Mouse (Mus musculus): ENCODE results near the gene Dnah17. TPM values are rescaled to one million over a fixed set of nuclear protein-coding genes. Genes with fewer than 3 reads are reported as not detected.

Gene Dnah17
- polyA plus RNA-seq, 1 experiment from 2014 or later: 0.17 TPM

GRCm38 (mm10) chr11:118018328-118018727, 112.1 kb downstream of the Dnah17 start:
- Histone ChIP-seq H3K9ac (ENCODE audit: low read length) (no peak overlapping the region), H3K27me3 (ENCODE audit: control insufficient read depth, insufficient read depth, low read length) (no peaks in the 10 kb centered on the region), H3K4me3 (ENCODE audit: low read depth, low read length) (no peak overlapping the region), H3K9me3 (ENCODE audit: control insufficient read depth, low read length) (no peaks in the 10 kb centered on the region), H3K4me2 (ENCODE audit: low read depth, low read length, severe bottlenecking) (no peak overlapping the region), H3K4me1 (replicated peaks; ENCODE audit: control insufficient read depth, insufficient read depth, low read length) (no peaks in the 10 kb centered on the region), H3K36me3 (ENCODE audit: control insufficient read depth, insufficient read depth, low read length) (peaks cover 6% of the 10 kb centered on the region; the same call in 1 of the 2 replicates), H3K27ac (ENCODE audit: low read depth, low read length) (no peak overlapping the region)
- DNase-seq (ENCODE audit: low spot score) (no peak), ATAC-seq (replicated peaks; ENCODE audit: low FRiP score) (no peak)
- 95% methylated on average over 4 of the region's 4 CpGs for WGBS

- peaks cover 6% of the 10 kb centered on the region; the same call in 1 of the 2 replicates for H3K36me3 ChIP-seq (ENCODE audit: control insufficient read depth, insufficient read depth, low read length)
- H3K27me3 ChIP-seq (ENCODE audit: control insufficient read depth, insufficient read depth, low read length): no peaks in the 10 kb centered on the region
- H3K9me3 ChIP-seq (ENCODE audit: control insufficient read depth, low read length): no peaks in the 10 kb centered on the region
- ATAC-seq (replicated peaks; ENCODE audit: low FRiP score): no peak
- no peak overlapping the region for H3K9ac ChIP-seq (ENCODE audit: low read length)
- no peaks in the 10 kb centered on the region for H3K4me1 ChIP-seq (replicated peaks; ENCODE audit: control insufficient read depth, insufficient read depth, low read length)
- no peak overlapping the region for H3K4me3 ChIP-seq (ENCODE audit: low read depth, low read length)
- H3K4me2 ChIP-seq (ENCODE audit: low read depth, low read length, severe bottlenecking): no peak overlapping the region
- H3K27ac ChIP-seq (ENCODE audit: low read depth, low read length): no peak overlapping the region
- DNase-seq (ENCODE audit: low spot score): no peak
- WGBS: 87% methylated on average over 8 of the region's 8 CpGs
Observed at GRCm38 (mm10) chr11:118015381-118016145, 114.9 kb downstream of the Dnah17 start.

GRCm38 (mm10) chr11:118014391-118014995, 115.9 kb downstream of the Dnah17 start:
- DNase-seq (ENCODE audit: low spot score): no peak
- H3K9me3 ChIP-seq (ENCODE audit: control insufficient read depth, low read length): no peaks in the 10 kb centered on the region
- peaks cover 3% of the 10 kb centered on the region; the same call in 1 of the 2 replicates for H3K4me1 ChIP-seq (replicated peaks; ENCODE audit: control insufficient read depth, insufficient read depth, low read length)
- H3K36me3 ChIP-seq (ENCODE audit: control insufficient read depth, insufficient read depth, low read length): peaks cover 6% of the 10 kb centered on the region; the same call in 1 of the 2 replicates
- no peak for ATAC-seq (replicated peaks; ENCODE audit: low FRiP score)
- no peak overlapping the region for H3K4me2 ChIP-seq (ENCODE audit: low read depth, low read length, severe bottlenecking)
- H3K27me3 ChIP-seq (ENCODE audit: control insufficient read depth, insufficient read depth, low read length): no peaks in the 10 kb centered on the region
- H3K4me3 ChIP-seq (ENCODE audit: low read depth, low read length): no peak overlapping the region
- H3K9ac ChIP-seq (ENCODE audit: low read length): no peak overlapping the region
- 91% methylated on average over 12 of the region's 12 CpGs for WGBS
- no peak overlapping the region for H3K27ac ChIP-seq (ENCODE audit: low read depth, low read length)

- H3K4me2 ChIP-seq (ENCODE audit: low read depth, low read length, severe bottlenecking): no peak overlapping the region
- no peaks in the 10 kb centered on the region for H3K27me3 ChIP-seq (ENCODE audit: control insufficient read depth, insufficient read depth, low read length)
- no peak overlapping the region for H3K4me3 ChIP-seq (ENCODE audit: low read depth, low read length)
- no peaks in the 10 kb centered on the region for H3K9me3 ChIP-seq (ENCODE audit: control insufficient read depth, low read length)
- DNase-seq (ENCODE audit: low spot score): no peak
- H3K27ac ChIP-seq (ENCODE audit: low read depth, low read length): no peak overlapping the region
- no peak for ATAC-seq (replicated peaks; ENCODE audit: low FRiP score)
- WGBS: 78% methylated on average over 2 of the region's 2 CpGs
- H3K9ac ChIP-seq (ENCODE audit: low read length): no peak overlapping the region
- peaks cover 6% of the 10 kb centered on the region; the same call in 1 of the 2 replicates for H3K36me3 ChIP-seq (ENCODE audit: control insufficient read depth, insufficient read depth, low read length)
- peaks cover 4% of the 10 kb centered on the region; the same call in 1 of the 2 replicates for H3K4me1 ChIP-seq (replicated peaks; ENCODE audit: control insufficient read depth, insufficient read depth, low read length)
Observed at GRCm38 (mm10) chr11:118013339-118013738, 117.1 kb downstream of the Dnah17 start.

GRCm38 (mm10) chr11:118012595-118012994, 117.8 kb downstream of the Dnah17 start:
- H3K9ac ChIP-seq (ENCODE audit: low read length): no peak overlapping the region
- no peaks in the 10 kb centered on the region for H3K9me3 ChIP-seq (ENCODE audit: control insufficient read depth, low read length)
- H3K4me1 ChIP-seq (replicated peaks; ENCODE audit: control insufficient read depth, insufficient read depth, low read length): peaks cover 4% of the 10 kb centered on the region; the same call in 1 of the 2 replicates
- H3K4me2 ChIP-seq (ENCODE audit: low read depth, low read length, severe bottlenecking): no peak overlapping the region
- no peak overlapping the region for H3K4me3 ChIP-seq (ENCODE audit: low read depth, low read length)
- H3K27ac ChIP-seq (ENCODE audit: low read depth, low read length): no peak overlapping the region
- peaks cover 3% of the 10 kb centered on the region; the same call in 1 of the 2 replicates for H3K36me3 ChIP-seq (ENCODE audit: control insufficient read depth, insufficient read depth, low read length)
- 88% methylated on average over 1 of the region's 1 CpGs for WGBS
- DNase-seq (ENCODE audit: low spot score) (no peak), ATAC-seq (replicated peaks; ENCODE audit: low FRiP score) (no peak)
- no peaks in the 10 kb centered on the region for H3K27me3 ChIP-seq (ENCODE audit: control insufficient read depth, insufficient read depth, low read length)

- no peaks in the 10 kb centered on the region for H3K27me3 ChIP-seq (ENCODE audit: control insufficient read depth, insufficient read depth, low read length)
- no peaks in the 10 kb centered on the region for H3K9me3 ChIP-seq (ENCODE audit: control insufficient read depth, low read length)
- 57% methylated on average over 4 of the region's 4 CpGs for WGBS
- no peak overlapping the region for H3K9ac ChIP-seq (ENCODE audit: low read length)
- H3K36me3 ChIP-seq (ENCODE audit: control insufficient read depth, insufficient read depth, low read length): peaks cover 3% of the 10 kb centered on the region; the same call in 1 of the 2 replicates
- H3K4me3 ChIP-seq (ENCODE audit: low read depth, low read length): no peak overlapping the region
- ATAC-seq (replicated peaks; ENCODE audit: low FRiP score): no peak
- no peak overlapping the region for H3K4me2 ChIP-seq (ENCODE audit: low read depth, low read length, severe bottlenecking)
- DNase-seq (ENCODE audit: low spot score): no peak
- H3K27ac ChIP-seq (ENCODE audit: low read depth, low read length): no peak overlapping the region
- peaks cover 4% of the 10 kb centered on the region; the same call in 1 of the 2 replicates for H3K4me1 ChIP-seq (replicated peaks; ENCODE audit: control insufficient read depth, insufficient read depth, low read length)
Observed at GRCm38 (mm10) chr11:118009865-118010571, 120.4 kb downstream of the Dnah17 start.

- no peak overlapping the region for H3K9ac ChIP-seq (ENCODE audit: low read length)
- ATAC-seq (replicated peaks; ENCODE audit: low FRiP score) (no peak), DNase-seq (ENCODE audit: low spot score) (no peak)
- no peaks in the 10 kb centered on the region for H3K27me3 ChIP-seq (ENCODE audit: control insufficient read depth, insufficient read depth, low read length)
- H3K4me3 ChIP-seq (ENCODE audit: low read depth, low read length): no peak overlapping the region
- H3K4me1 ChIP-seq (replicated peaks; ENCODE audit: control insufficient read depth, insufficient read depth, low read length): peaks cover 4% of the 10 kb centered on the region; the same call in 1 of the 2 replicates
- no peak overlapping the region for H3K4me2 ChIP-seq (ENCODE audit: low read depth, low read length, severe bottlenecking)
- no peaks in the 10 kb centered on the region; the same call in 1 of the 2 replicates for H3K36me3 ChIP-seq (ENCODE audit: control insufficient read depth, insufficient read depth, low read length)
- H3K27ac ChIP-seq (ENCODE audit: low read depth, low read length): no peak overlapping the region
- WGBS: 82% methylated on average over 8 of the region's 8 CpGs
- no peaks in the 10 kb centered on the region for H3K9me3 ChIP-seq (ENCODE audit: control insufficient read depth, low read length)
Observed at GRCm38 (mm10) chr11:118008843-118009242, 121.6 kb downstream of the Dnah17 start.

- DNase-seq (ENCODE audit: low spot score) (no peak), ATAC-seq (replicated peaks; ENCODE audit: low FRiP score) (no peak)
- H3K4me2 ChIP-seq (ENCODE audit: low read depth, low read length, severe bottlenecking): no peak overlapping the region
- H3K9me3 ChIP-seq (ENCODE audit: control insufficient read depth, low read length): no peaks in the 10 kb centered on the region
- no peak overlapping the region for H3K9ac ChIP-seq (ENCODE audit: low read length)
- 62% methylated on average over 5 of the region's 5 CpGs for WGBS
- H3K4me1 ChIP-seq (replicated peaks; ENCODE audit: control insufficient read depth, insufficient read depth, low read length): peaks cover 4% of the 10 kb centered on the region; the same call in 1 of the 2 replicates
- no peaks in the 10 kb centered on the region for H3K27me3 ChIP-seq (ENCODE audit: control insufficient read depth, insufficient read depth, low read length)
- H3K36me3 ChIP-seq (ENCODE audit: control insufficient read depth, insufficient read depth, low read length): no peaks in the 10 kb centered on the region; the same call in 1 of the 2 replicates
- H3K27ac ChIP-seq (ENCODE audit: low read depth, low read length): no peak overlapping the region
- no peak overlapping the region for H3K4me3 ChIP-seq (ENCODE audit: low read depth, low read length)
Observed at GRCm38 (mm10) chr11:118008144-118008805, 122.2 kb downstream of the Dnah17 start.

Data from forebrain, embryonic 11.5 days (tissue).